Mouse (Mus musculus) embryonic fibroblast, embryonic 13.5 days (primary cell): ENCODE data around the gene Dll4.

Experiments used
- CTCF ChIP-seq: IDR thresholded peaks from 2 replicates; pipeline ENCODE4 v1.5.1; 2011; ENCODE audit warnings: mild to moderate bottlenecking, control low read depth, low read length, moderate library complexity, borderline replicate concordance; ENCODE audit not compliant: insufficient read depth
- POLR2A ChIP-seq: IDR thresholded peaks from 2 replicates; pipeline ENCODE4 v1.6.1; 2011; ENCODE audit warnings: low read depth, mild to moderate bottlenecking, control low read depth, low read length, moderate library complexity

- TF ChIP-seq CTCF (no peak), POLR2A (no peak)
Observed at GRCm38 (mm10) chr2:119344537-119345138, 19.1 kb downstream of the Dll4 start.
